Mouse (Mus musculus): ENCODE measurements around the gene Thumpd2. TPM values are rescaled to one million over a fixed set of nuclear protein-coding genes. Genes with fewer than 3 reads are reported as not detected.

The Thumpd2 gene
- polyA plus RNA-seq (2015; fragmentation: Illumina TruSeq; extraction: RNeasy Lipid Tissue Mini Kit (QIAGEN cat#74804); ENCODE audit: insufficient read depth, low replicate concordance): 9.9 TPM

DNA sequence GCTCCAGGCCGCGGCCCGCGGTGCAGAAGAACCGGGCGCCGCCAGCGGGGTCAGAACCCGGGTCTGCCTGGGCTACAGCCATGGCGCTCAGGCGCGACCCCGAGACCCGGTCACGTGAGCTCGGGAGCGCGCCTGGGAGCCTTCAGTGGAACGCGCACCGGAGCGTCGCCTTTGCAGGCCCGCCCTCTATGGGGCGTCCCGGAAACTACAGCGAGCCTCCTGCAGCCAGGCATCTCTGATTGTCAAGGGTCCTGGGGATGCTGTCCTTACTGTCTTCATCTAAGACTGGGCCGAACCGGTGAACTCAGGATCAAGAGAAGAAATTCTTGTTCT lies at the start of gene Thumpd2:
Gene Thumpd2, minus strand, starts transcription at position 104 of the 333 bp plus-strand sequence.

Other genes with a start within 250 kb of the Thumpd2 start
- gene Tmem178, start 120.5 kb downstream of the Thumpd2 start, polyA plus RNA-seq (2015; fragmentation: Illumina TruSeq; extraction: RNeasy Lipid Tissue Mini Kit (QIAGEN cat#74804); ENCODE audit: insufficient read depth, low replicate concordance): 1.1 TPM